ENCODE assay signal across 31 mouse cellular contexts in the genomic region with DNA sequence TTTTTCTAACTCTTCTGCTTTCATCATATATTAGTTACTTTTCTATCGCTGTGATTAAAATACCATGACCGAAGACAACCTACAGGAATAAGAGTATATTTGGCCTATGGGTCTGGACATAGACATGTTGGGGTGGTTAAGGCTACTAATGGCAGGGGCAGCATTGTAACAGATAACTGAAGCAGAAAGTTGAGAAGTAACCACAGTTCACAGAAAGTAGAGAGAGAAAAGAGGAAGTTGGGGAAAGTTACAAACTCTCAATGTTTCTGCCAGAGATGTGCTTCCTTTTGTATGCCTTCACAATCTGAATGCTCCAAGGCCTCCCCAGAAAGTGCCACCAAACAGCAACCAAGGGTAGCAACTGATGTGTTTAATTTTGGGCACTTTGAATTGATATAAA.
A peak's percentile ranks its signal among the peaks of the same experiment; 100 is the strongest.
DNase-seq lines count a peak whose midpoint lies in the region; ATAC-seq and TF ChIP-seq lines count a peak whose summit lies in the region.
"Had no signal": no experiment of that assay in that cellular context is flagged by ENCODE, and none has a peak within 500 bp of the region (broad histone marks: within the 10 kb centered on the region; RNA-seq: fewer than 3 reads in every experiment).

No protein-coding gene starts in this region.

- WGBS in heart, adult 2 months: 95% methylated on average over 2 of the region's 2 CpGs

- peaks cover 4% of the 10 kb centered on the region; the same call in 1 of the 2 replicates for H3K4me1 ChIP-seq in G1E (ENCODE audit: insufficient read depth, low read depth, low read length)
- H3K4me1 ChIP-seq in heart, adult 2 months (ENCODE audit: control insufficient read depth, insufficient read depth, low read length): no peaks in the 10 kb centered on the region
- H3K4me1 ChIP-seq: embryonic facial prominence, embryonic 10.5 days; embryonic facial prominence, embryonic 13.5 days; forebrain, embryonic 12.5 days; forebrain, embryonic 15.5 days; heart, embryonic 12.5 days; heart, embryonic 15.5 days had no signal

- intact Hi-C loops in heart, adult 2 months (cut with DNase I): no loop called here

- H3K27ac ChIP-seq in heart, adult 2 months: no peak overlapping the region
- H3K27ac ChIP-seq: embryonic facial prominence, embryonic 10.5 days; embryonic facial prominence, embryonic 13.5 days; forebrain, embryonic 12.5 days; forebrain, embryonic 15.5 days; heart, embryonic 15.5 days; hindbrain, embryonic 14.5 days; hindbrain, postnatal 0 days had no signal

- TF ChIP-seq CTCF in G1E (IDR thresholded peaks at IDR 0.05; ENCODE audit: low read depth, low read length): no peak
- no peak for TF ChIP-seq CTCF in heart, adult 2 months (IDR thresholded peaks at IDR 0.05)

- H3K9ac ChIP-seq in heart, adult 2 months (ENCODE audit: low read depth, low read length): no peak overlapping the region
- H3K9ac ChIP-seq: embryonic facial prominence, embryonic 13.5 days; forebrain, embryonic 12.5 days; forebrain, embryonic 15.5 days; heart, embryonic 12.5 days; heart, embryonic 15.5 days; hindbrain, embryonic 14.5 days had no signal

- no peak for TF ChIP-seq EP300 in heart, adult 2 months (IDR thresholded peaks at IDR 0.05; ENCODE audit: insufficient read depth, low read depth, low read length)

- no peaks in the 10 kb centered on the region for H3K79me2 ChIP-seq in heart, adult 2 months (replicated peaks; ENCODE audit: control insufficient read depth, insufficient read depth, low read length)

- no peaks in the 10 kb centered on the region for H3K9me3 ChIP-seq in G1E (replicated peaks)
- H3K9me3 ChIP-seq: embryonic facial prominence, embryonic 10.5 days; embryonic facial prominence, embryonic 13.5 days; forebrain, embryonic 12.5 days; forebrain, embryonic 15.5 days; heart, embryonic 12.5 days; heart, embryonic 15.5 days had no signal

- ATAC-seq in G1E (ENCODE audit: extremely low read depth, insufficient number of reproducible peaks, low FRiP score, poor library complexity, severe bottlenecking): peak; percentile 22; the same call in 1 of the 2 replicates
- ATAC-seq in common myeloid progenitor, adult 5-6 weeks (replicated peaks; ENCODE audit: low read depth, poor library complexity, severe bottlenecking): peak; percentile 98
- peak; percentile 92 for ATAC-seq in megakaryocyte progenitor cell, adult 5-6 weeks (replicated peaks; ENCODE audit: poor library complexity)
- ATAC-seq: activated CD4-positive, CD25-positive, alpha-beta regulatory T cell, adult 4 months; CD4-positive, CD25-positive, alpha-beta regulatory T cell, adult 4 months; forebrain, embryonic 15.5 days; hindbrain, postnatal 0 days; inflammation-experienced regulatory T-cells, adult 6 months; intestine, embryonic 16.5 days had no signal

- DNase-seq in 416B (ENCODE audit: low read depth): peak; percentile 1
- DNase-seq in G1E (ENCODE audit: low spot score): no peak
- no peak for DNase-seq in neural tube, embryonic 10.5 days (ENCODE audit: extremely low spot score, low spot score)
- no peak for DNase-seq in adrenal gland, postnatal 25 days
- DNase-seq in heart, adult 2 months: no peak
- DNase-seq: adrenal gland, adult 8-10 months; adrenal gland, postnatal 36 days; cerebellum, adult 18-20 months; cerebellum, adult 9-10 months; cerebellum, postnatal 14 days; embryo, embryonic 11 days; gastrocnemius, postnatal 10 days; gastrocnemius, postnatal 36 days; heart, adult 11 months; heart, postnatal 10 days; heart, postnatal 36 days had no signal

- no peaks in the 10 kb centered on the region for H3K27me3 ChIP-seq in G1E (ENCODE audit: insufficient read depth, low read length)
- H3K27me3 ChIP-seq in heart, adult 2 months (ENCODE audit: control insufficient read depth, insufficient read depth, low read length): no peaks in the 10 kb centered on the region
- H3K27me3 ChIP-seq: embryonic facial prominence, embryonic 13.5 days; forebrain, embryonic 12.5 days; forebrain, embryonic 15.5 days; heart, embryonic 12.5 days; heart, embryonic 15.5 days had no signal

- TF ChIP-seq POLR2A in heart, adult 2 months (IDR thresholded peaks at IDR 0.05; ENCODE audit: insufficient read depth, low read depth, low read length): no peak

- no peaks in the 10 kb centered on the region for H3K36me3 ChIP-seq in G1E (replicated peaks)
- no peaks in the 10 kb centered on the region for H3K36me3 ChIP-seq in heart, adult 2 months (ENCODE audit: control insufficient read depth, insufficient read depth, low read length)
- H3K36me3 ChIP-seq: embryonic facial prominence, embryonic 10.5 days; embryonic facial prominence, embryonic 13.5 days; forebrain, embryonic 12.5 days; forebrain, embryonic 15.5 days; heart, embryonic 12.5 days; heart, embryonic 15.5 days had no signal

- no peak overlapping the region for H3K4me3 ChIP-seq in G1E (ENCODE audit: low read depth, low read length)
- H3K4me3 ChIP-seq in heart, adult 2 months: no peak overlapping the region
- H3K4me3 ChIP-seq: embryonic facial prominence, embryonic 10.5 days; embryonic facial prominence, embryonic 13.5 days; erythroblast, embryonic 14.5 days; forebrain, embryonic 12.5 days; forebrain, embryonic 15.5 days; heart, embryonic 12.5 days; heart, embryonic 15.5 days had no signal

Comparison
In these comparisons a context has a peak if more than half of its experiments do, and no peak if none do; other contexts are left out.
1. ATAC-seq: peak in every context shown above with its lines; median percentile 98 in common myeloid progenitor, adult 5-6 weeks; 92 in megakaryocyte progenitor cell, adult 5-6 weeks; 22 in G1E.